Mouse (Mus musculus): ENCODE results near the gene Pde9a. TPM values are rescaled to one million over a fixed set of nuclear protein-coding genes. Genes with fewer than 3 reads are reported as not detected.

The Pde9a gene
- polyA plus RNA-seq (2012) = not detected in 2 replicates

DNA sequence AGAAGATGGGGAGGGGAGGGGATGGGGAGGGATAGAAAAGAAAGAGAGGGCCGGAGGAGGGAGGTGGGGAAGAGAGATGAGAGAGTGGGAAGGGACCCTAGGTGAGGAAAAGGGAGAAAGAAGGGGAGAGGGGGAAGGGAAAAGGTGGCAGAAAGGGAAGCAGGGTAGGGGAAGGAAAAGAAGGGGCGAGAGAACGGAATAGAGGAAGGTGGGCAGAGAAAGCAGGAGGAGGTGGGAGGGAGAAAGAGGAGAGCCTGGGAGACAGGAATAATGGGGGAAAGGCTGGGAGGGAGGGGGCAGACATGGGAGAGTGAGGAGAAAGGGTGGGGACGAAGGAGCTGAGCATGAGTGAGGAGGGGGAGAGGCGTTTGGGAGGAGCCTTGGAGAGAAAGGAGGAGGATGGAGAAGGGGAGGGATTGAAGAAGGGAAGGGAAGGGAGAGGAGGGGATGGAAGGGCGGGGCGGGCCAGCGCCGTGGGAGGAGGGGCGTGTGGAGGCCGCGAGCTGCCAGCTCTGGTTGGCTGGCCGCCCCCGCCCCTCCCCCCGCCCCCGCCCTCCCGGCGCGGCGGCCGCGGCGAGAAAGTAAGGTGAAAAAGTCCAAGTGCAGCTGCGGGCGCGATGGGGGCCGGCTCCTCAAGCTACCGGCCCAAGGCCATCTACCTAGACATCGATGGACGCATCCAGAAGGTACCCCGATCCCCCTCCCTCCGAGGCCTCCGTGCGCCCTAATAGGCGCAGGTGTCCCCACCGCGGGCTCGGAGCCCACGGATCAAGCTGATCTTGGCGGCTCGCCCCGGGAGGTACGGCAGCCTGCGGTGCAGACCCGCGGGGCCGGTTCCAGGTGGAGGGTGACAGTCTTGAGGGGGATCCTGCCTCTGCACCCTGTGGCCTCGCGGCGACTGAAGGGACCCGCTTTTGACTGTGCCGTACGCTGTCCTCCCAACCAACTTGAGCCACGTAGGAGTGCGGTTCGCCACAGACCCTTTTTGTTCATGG lies at the start of gene Pde9a:
Gene Pde9a, plus strand, starts transcription at position 540 of the 995 bp plus-strand sequence.
- TF ChIP-seq GATA1 (IDR thresholded peaks at IDR 0.05; ENCODE audit: low read length) = no peak

DNA sequence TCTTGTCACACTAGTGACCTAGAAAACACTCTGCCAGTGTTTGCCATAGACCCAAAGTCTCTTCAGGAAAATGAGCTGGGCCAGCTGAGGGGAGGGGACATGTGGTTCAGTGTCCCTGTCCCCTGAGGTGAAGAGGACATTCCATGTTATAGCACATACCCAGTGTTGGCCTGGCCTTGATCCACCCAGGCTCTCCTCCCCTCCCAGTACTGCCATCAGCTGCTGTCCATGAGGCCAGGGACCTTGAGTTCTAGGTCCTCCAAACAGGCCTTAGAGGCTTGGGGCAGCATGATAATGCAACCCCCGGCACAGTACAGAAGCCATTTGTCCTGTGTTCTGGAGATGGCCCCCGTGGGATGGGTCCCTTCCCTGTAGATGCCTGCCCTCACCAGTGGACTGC lies 46.2 kb upstream of the Pde9a start:
- no peak for TF ChIP-seq GATA1 (IDR thresholded peaks at IDR 0.05; ENCODE audit: low read length)

DNA sequence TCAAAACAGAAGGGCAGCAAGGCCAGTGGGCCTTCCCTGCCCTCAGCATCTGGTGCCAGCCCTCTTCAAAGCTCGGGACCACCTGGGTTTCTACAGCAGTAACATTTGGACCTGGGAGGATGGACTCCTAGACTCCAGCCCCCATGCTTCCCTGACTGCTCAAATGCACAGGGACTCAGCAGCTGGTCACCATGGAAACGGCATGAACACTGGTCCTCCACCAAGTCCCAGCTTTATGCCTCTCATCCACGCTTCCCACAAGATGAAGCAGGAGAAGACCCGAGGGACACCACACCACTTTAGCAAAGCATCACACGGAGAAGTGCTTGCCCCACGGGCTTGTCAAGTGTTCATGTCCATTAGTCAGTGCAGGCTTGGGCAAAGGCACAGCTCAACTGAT lies 43.8 kb upstream of the Pde9a start:
- TF ChIP-seq GATA1 (IDR thresholded peaks at IDR 0.05; ENCODE audit: low read length) = no peak

DNA sequence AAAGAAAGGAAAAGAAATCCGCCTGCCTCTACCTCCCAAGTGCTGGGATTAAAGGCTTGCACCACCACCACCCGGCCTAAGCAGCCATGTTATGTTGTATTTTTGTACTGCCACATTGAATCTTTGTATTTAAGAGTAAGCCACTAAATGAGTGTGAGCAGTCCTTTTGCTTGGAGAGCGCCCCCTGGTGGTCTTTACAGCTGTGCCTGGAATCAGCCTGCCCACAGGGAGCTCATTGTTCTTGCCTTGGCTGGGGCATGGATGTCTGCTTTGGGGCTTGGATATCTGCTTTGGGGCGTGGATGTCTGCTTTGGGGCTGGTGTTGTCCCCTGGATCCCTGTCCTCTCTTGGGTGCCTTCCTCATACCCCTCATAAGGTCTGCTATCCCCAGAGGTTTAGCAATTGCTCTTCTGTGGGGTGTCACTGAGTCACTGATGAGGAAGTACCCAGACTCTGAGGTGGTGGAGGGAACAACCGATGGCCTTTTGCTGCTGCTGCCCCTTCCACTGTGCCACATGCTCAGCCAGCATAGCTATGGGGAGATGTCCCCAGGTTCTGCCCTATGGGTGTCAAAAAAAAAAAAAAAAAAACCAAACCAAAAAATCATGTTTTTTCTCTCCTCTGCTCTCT lies 41.7 kb upstream of the Pde9a start:
- no peak for TF ChIP-seq GATA1 (IDR thresholded peaks at IDR 0.05; ENCODE audit: low read length)

GRCm38 (mm10) chr17:31344816-31345215 lies 41.2 kb upstream of the Pde9a start:
- no peak for TF ChIP-seq GATA1 (IDR thresholded peaks at IDR 0.05; ENCODE audit: low read length)

- TF ChIP-seq GATA1 (IDR thresholded peaks at IDR 0.05; ENCODE audit: low read length) = no peak
Observed at GRCm38 (mm10) chr17:31348129-31348528, 37.9 kb upstream of the Pde9a start.

GRCm38 (mm10) chr17:31349388-31349787 lies 36.6 kb upstream of the Pde9a start:
- TF ChIP-seq GATA1 (IDR thresholded peaks at IDR 0.05; ENCODE audit: low read length) = no peak

DNA sequence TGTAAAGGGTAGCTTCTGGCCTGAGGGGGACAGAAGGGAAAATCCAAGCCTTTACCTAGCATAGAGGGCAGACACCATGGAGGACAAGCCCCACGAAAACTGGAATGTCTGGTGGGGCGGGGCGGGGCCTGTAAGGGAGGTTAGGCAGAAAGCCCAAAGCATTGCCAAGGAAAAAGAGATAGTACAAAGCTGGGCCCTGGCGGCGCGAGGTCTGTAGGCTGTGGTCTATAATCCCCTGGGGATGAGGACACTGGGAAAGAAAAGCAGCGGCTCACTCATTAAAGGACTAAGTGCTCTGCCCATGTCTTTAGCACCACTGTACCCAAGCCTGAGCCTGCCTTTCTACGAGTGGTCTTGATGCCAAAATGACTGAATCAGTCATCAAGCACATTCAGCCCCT lies 34.0 kb upstream of the Pde9a start:
- TF ChIP-seq GATA1 (IDR thresholded peaks at IDR 0.05; ENCODE audit: low read length) = no peak

DNA sequence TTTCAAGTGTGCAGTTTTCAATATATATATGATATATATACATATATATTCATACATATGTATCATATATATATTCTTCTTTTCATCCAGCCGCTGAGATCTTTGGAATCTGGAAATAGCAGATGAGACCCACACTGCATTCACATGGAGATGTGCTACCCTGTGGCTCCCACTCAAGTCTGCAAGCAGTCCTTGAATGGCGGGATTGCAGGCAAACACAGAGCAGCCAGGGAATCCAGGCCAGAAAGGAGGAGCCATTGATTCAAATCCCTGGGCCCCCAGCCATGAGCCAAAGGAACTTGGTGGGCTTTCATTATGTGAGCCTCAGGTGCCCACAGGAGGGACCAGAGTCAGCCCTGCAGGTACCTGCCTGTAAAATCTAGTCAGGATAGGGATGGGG lies 32.8 kb upstream of the Pde9a start:
- TF ChIP-seq GATA1 (IDR thresholded peaks at IDR 0.05; ENCODE audit: low read length) = no peak

GRCm38 (mm10) chr17:31355792-31356502 lies 30.1 kb upstream of the Pde9a start:
- TF ChIP-seq GATA1 (IDR thresholded peaks at IDR 0.05; ENCODE audit: low read length) = no peak

DNA sequence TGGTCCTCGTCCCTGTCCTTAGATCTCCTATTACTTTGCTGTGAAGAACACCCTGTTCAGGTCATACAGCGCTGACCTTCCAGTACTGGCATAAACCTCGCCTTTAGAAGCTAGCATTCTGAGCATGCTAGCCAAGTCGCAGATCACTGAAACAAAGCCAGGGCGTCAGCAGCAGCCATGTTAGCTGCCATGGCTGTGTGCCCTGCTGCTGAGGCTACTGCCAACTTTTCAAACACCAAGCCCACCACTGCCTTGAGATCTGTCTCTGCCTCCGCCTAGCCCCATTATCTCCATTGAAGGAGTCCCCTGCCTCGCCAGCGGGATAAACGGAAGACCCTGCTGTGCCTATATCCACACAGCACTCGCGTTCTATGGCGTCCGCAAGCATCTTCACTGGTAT lies 25.4 kb upstream of the Pde9a start:
- no peak for TF ChIP-seq GATA1 (IDR thresholded peaks at IDR 0.05; ENCODE audit: low read length)

DNA sequence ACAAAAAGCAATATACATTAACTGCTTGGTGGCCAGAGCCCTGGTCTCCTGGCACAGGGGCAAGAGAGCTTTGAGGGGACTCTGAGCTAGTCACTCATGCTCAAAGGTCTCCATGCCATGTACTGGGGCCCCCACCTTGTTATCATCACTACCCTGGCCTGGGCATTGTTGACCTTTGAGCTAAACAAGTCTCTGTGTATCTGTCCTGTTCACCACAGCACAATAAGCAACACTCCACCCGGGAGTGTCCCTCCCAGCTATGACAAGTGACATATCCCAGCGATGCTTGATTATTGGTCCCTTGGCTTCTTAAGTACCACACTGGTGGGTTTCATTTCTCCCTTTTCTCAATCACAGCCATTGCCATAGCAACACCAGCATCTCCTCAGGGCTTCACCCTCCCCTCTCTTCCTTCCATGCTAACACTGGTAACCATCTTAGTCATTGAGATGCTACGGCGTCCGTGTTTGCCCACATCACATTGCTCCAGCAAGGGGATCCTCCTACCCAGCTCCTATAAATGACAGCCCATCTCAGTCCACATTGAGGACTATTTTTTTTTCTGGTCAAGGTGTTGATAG lies 20.3 kb upstream of the Pde9a start:
- no peak for TF ChIP-seq GATA1 (IDR thresholded peaks at IDR 0.05; ENCODE audit: low read length)

DNA sequence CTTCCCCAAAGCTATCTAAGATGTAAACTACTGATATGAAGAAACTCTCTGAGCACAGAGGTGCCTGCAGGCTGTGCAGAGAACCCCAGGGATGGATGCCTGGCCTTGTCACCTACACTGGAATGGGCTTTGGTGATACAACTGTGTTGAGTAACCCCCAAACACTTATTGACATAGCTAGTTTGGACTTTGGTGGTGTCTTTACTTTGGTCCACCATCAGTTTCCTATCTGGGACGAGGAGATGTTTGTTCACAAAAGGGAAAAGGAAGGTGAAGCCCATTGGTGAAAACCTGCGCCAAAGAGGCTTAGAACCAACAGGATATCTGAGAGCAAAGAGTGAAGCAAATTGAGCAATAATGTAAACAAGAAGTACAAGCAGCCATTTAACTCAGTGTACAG lies 15.8 kb upstream of the Pde9a start:
- no peak for TF ChIP-seq GATA1 (IDR thresholded peaks at IDR 0.05; ENCODE audit: low read length)

- no peak for TF ChIP-seq GATA1 (IDR thresholded peaks at IDR 0.05; ENCODE audit: low read length)
Observed at GRCm38 (mm10) chr17:31370931-31371330, 15.1 kb upstream of the Pde9a start.

GRCm38 (mm10) chr17:31377961-31378360 lies 8.0 kb upstream of the Pde9a start:
- TF ChIP-seq GATA1 (IDR thresholded peaks at IDR 0.05; ENCODE audit: low read length) = no peak

DNA sequence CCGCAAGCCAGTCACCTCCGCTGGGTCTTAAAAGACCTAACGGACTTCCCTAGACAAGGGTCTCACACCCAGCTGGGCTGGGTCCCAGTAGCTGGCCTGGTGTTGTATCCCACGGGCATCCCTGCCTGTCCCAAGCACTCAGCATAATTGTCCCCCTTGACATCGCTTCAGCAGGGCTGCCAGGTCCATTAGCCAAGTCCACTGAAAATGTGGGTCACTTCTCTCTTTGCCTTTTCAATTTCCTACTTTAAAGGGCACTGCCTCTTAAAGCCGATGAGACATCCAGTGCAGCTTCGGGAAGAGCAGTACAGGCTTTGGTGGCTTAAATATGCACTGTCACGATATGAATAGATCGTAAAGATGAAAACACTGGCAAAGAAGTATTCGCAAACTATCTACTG lies 7.6 kb upstream of the Pde9a start:
- no peak for TF ChIP-seq GATA1 (IDR thresholded peaks at IDR 0.05; ENCODE audit: low read length)
